Mouse (Mus musculus): ENCODE results near the gene Got2. TPM values are rescaled to one million over a fixed set of nuclear protein-coding genes. Genes with fewer than 3 reads are reported as not detected.

Gene Got2
- 100 to 1,000 TPM; 320 to 408 (median 353) TPM for total RNA-seq (2022)

GRCm38 (mm10) chr8:95888285-95889136 lies at the start of gene Got2:
Gene Got2, minus strand, starts transcription at chr8:95888547.
- DNase-seq (ENCODE audit: low spot score in 2 of 2): peak; percentile 75 to 84

DNA sequence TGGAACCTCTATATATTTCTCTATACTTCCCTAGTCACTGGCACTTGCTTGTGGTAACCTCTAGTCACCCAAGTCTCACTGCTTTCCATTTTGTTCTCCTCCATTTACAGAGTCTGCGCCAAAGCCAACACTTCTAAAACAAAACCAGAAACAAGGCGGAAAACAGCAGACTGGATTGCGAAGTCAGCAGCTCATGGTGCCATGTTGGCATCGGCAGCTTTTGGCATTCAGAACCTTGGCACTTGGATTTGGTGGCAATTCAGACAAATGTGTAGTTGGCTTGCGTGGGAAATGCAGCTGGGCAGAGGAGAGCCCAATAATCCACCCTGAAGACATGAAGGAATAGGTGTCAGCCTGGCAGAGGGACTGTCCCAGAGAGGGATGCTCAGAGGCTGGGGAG lies 44.5 kb upstream of the Got2 start:
- DNase-seq (ENCODE audit: low spot score in 2 of 2): no peak

- no peak for DNase-seq (ENCODE audit: low spot score in 2 of 2)
These were observed 41.5 kb upstream of the Got2 start for GRCm38 (mm10) chr8:95929821-95930220.

DNA sequence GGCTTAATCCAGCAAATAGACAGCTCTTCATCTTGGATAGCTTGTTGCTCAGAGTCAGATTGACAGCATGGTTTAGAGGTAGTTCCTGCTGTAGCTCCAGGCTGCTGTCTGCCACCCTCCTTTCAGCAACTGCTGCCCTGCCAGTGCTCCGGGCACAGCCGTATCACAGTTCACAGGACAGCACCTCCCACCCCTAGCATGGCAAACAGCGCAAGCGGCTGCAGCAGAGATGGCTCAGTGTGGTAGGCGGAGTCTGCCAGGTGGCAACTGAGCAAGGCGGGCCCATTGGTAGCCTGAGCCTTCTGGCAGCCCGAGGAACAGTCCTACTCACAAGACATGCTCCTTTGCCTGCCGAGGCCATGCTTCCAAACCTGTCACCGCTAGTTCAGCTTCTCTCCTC lies 27.8 kb upstream of the Got2 start:
- DNase-seq (ENCODE audit: low spot score in 2 of 2): peak in 1 of 2 experiments; percentile 10

DNA sequence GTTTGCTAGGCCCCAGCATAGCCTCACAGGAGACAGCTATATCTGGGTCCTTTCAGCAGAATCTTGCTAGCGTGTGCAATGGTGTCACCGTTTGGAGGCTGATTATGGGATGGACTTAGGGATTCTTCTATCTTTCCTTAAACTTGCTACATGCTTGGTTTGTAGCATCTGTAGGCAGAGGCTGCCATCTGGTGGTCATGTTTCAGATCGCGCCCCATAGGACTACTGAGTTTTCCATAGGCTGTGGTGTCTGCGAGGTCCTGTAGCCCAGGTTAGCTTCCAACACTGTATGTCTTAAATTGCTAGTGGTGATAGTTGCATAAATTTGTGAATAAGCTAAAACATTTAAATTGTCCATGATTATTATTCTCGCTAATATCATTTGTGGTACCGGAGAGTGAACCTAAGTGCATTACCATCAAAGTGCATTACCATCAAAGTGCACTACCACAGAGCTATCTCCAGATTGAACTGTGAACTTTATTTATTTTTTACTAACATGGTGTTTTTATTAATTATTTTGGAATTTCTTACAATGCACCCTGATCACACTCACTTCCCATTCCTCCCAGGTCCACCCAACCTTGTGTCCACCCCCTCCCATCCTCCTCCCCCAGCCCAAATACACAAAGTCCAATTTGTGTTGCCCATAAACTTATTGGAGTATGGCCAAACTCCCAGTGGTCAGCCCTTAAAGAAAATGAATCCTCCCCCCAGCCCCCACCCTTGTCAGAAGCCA lies 26.7 kb upstream of the Got2 start:
- peak; percentile 26 to 42 for DNase-seq (ENCODE audit: low spot score in 2 of 2)

DNA sequence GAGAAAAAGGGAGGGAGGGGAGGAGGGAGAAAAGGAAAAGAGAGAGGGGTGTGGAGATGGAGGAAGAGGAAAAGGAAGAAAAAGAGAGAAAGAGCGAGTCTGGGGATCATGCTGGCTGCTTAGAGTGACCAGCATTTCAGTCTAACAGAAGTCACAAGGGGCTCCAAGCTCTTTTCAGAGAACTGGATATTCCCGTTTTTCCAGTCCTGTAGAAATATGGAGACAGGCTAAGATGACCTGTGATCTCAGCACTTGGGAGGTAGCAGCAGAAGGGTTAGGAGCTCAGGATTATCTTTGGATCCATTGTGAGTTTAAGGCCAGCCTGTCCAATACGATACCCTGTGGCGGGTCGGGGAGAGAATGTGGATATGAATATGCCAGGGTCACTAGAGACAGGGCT lies 22.9 kb upstream of the Got2 start:
- no peak for DNase-seq (ENCODE audit: low spot score in 2 of 2)

GRCm38 (mm10) chr8:95907885-95908284 lies 19.5 kb upstream of the Got2 start:
- no peak for DNase-seq (ENCODE audit: low spot score in 2 of 2)

GRCm38 (mm10) chr8:95906738-95907137 lies 18.4 kb upstream of the Got2 start:
- no peak for DNase-seq (ENCODE audit: low spot score in 2 of 2)

DNA sequence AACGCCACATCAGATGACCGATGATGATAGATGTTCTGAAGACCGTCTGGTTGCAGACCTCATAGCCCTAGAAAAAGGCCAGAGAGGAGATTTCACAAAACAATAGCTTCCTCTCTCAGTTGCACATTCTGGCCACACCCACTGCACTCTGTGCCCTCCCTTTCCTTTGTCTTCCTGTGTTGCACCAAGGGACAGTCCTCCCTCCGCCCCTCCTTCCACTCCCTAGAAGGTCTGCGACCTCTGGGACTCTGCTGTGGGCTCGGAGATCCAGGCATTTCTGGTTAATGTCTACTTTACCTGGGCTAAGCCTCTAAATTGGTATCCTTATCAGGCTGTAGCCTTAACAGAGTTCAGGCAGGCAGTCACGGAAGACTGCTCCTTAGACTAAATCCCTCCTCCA lies 13.5 kb upstream of the Got2 start:
- DNase-seq (ENCODE audit: low spot score in 2 of 2): no peak

GRCm38 (mm10) chr8:95893701-95894100 lies 5.4 kb upstream of the Got2 start:
- no peak for DNase-seq (ENCODE audit: low spot score in 2 of 2)

DNA sequence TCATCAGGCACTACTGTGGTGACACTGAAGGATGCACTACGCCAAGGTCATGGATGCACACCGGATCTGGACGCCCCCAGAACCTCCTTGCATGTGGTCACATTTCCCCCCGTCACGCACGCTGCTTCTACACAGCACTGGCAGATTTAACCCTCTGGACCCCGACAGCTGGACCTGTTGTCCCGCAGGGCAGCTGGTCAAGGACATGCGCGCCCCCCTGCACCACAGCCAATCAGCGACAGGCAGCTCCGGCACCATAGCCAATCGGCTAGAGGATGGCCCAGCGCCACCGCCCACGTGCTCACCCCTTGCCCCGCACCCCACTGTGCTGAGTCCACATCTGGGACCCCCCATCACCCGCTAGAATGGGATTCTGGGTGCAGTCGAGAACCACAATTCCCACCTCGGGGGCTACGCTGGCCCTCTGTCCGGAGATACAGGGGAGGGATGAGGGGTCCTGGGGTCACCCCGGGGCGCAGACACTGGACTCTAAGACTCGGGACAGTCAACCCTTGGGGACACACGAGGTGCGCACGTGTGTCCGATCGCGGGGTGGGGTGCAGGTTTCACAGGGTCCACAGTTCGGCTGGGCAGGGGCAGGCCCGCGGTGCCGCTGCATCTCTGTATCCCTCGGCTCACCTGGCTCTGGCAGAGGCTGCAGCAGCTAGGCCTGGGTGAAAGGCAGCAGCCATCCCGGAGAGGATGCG lies 616 bp downstream of the Got2 start:
- DNase-seq (ENCODE audit: low spot score in 2 of 2): peak; percentile 73 to 85

GRCm38 (mm10) chr8:95886647-95887577 lies 1.4 kb downstream of the Got2 start:
- DNase-seq (ENCODE audit: low spot score in 2 of 2): peak; percentile 38 to 40

- DNase-seq (ENCODE audit: low spot score in 2 of 2): no peak
These were observed 2.4 kb downstream of the Got2 start for GRCm38 (mm10) chr8:95885966-95886365.

DNA sequence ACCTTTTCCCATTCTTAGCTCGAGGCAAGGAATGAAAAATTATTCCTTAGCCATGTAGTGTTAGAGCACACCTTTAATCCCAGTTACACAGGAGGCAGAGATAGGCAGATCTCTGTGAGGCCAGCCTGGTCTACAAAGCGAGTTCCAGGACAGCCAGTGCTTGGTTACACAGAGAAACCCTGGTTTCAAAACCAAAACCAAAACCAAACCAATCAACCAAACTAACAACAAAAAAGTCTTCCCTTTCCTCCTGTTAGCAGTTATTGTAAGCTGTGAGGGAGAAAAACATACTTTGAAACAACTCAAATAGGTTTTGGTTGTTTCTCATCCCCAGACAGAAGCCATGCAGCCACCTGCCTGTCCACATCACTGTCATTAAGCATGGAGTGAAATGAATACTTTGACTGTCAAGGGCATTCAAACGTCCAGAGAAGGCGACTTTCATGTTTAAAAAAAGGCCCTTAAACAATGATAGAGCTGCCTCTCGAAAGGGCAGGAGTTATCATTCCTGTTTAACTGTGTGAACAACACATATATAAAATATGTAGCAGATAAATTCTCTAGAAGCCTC lies 3.0 kb downstream of the Got2 start:
- no peak for DNase-seq (ENCODE audit: low spot score in 2 of 2)

- no peak for DNase-seq (ENCODE audit: low spot score in 2 of 2)
These were observed 3.9 kb downstream of the Got2 start for GRCm38 (mm10) chr8:95884491-95884890.

GRCm38 (mm10) chr8:95882191-95882590 lies 6.2 kb downstream of the Got2 start:
- DNase-seq (ENCODE audit: low spot score in 2 of 2): no peak

- DNase-seq (ENCODE audit: low spot score in 2 of 2): no peak
These were observed 6.8 kb downstream of the Got2 start for GRCm38 (mm10) chr8:95881576-95881975.

GRCm38 (mm10) chr8:95879823-95880222 lies 8.5 kb downstream of the Got2 start:
- no peak for DNase-seq (ENCODE audit: low spot score in 2 of 2)

DNA sequence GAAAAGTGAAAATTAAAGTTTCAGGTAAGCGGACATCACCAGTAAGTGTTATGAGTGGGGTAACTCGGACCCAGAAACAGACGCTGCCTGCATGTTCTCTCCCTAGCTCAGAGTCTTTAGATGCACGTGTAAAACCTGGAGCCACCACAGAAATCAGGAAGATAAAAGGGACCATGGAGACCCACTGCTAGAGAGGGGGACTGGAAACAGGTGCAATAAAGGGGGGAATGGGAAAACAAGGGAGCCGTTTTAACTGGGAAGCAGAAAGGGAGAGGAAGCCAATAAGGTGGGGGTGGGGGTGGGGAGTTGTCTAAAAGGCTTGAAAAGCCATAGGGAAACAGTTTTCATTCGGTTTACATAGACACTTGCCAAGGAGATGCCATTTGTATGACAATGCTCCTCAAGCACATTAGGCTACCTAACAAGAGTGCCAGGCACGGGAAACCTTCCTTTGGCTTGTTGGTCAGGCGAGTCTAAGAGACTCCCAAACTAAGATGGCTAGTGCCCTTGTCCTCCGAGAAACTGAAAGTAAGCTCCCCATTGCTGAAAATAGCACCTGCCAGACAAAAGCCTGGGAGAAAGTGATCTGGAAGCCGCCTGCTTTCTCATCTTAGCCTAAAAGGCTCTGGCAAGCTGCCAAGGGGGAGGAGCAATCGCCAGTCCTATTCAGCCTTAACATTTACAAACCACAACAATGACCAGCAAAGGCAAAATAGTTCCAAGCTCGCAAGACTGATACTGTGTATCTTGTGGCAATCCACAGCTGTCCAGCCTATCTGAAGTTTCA lies 10.0 kb downstream of the Got2 start:
- no peak for DNase-seq (ENCODE audit: low spot score in 2 of 2)

DNA sequence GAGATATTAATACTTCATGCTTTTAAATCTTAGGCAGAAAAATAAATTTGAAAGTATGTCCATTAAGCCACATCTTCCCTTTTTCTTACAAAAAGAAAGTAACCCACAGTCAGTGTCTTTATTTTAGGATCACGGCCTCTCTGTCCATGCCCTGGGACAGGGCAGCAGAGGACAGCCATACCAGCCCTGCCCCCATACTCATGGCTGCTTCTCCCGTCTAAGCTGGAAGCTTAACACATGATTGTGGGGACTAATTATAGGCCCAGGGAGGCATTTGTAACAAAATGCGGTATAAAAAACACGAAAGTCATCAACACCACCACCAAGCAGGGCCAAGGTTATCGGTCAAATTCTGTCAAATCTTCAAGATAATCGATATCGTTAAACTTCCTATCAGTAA lies 13.1 kb downstream of the Got2 start:
- DNase-seq (ENCODE audit: low spot score in 2 of 2): no peak

Data from gastrocnemius, adult 8-10 months (tissue).